Mouse (Mus musculus) neural tube, embryonic 12.5 days (tissue): ENCODE measurements around the gene Sept5. TPM values are rescaled to one million over a fixed set of nuclear protein-coding genes. Genes with fewer than 3 reads are reported as not detected.

ENCODE experiments used
- ATAC-seq: fragments of 200-750 bp; cut with Nextera tagmentation; 2 replicates; pipeline ENCODE4 v1.8.0; 2017; ENCODE audit warnings: low read depth, mild to moderate bottlenecking, moderate TSS enrichment, moderate library complexity; ENCODE audit not compliant: low FRiP score
- H3K27ac ChIP-seq: fragments of 300-500 bp; sonication (generic); 2 replicates; pipeline ENCODE4 v1.5.1; 2016
- H3K27me3 ChIP-seq: fragments of 300-500 bp; sonication (generic); replicated peaks from 2 replicates; pipeline ENCODE4 v1.6.1; 2016; ENCODE audit warnings: mild to moderate bottlenecking
- H3K36me3 ChIP-seq: fragments of 300-500 bp; sonication (generic); 2 replicates; pipeline ENCODE4 v1.6.1; 2016; ENCODE audit warnings: mild to moderate bottlenecking
- H3K4me1 ChIP-seq: fragments of 300-500 bp; sonication (generic); 2 replicates; pipeline ENCODE4 v1.6.1; 2016
- H3K4me2 ChIP-seq: fragments of 300-500 bp; sonication (generic); replicated peaks from 2 replicates; pipeline ENCODE4 v1.6.1; 2016; ENCODE audit warnings: mild to moderate bottlenecking
- H3K4me3 ChIP-seq: fragments of 300-500 bp; sonication (generic); 2 replicates; pipeline ENCODE4 v1.5.1; 2016
- H3K9ac ChIP-seq: fragments of 300-500 bp; sonication (generic); 2 replicates; pipeline ENCODE4 v1.6.1; 2016; ENCODE audit warnings: mild to moderate bottlenecking
- H3K9me3 ChIP-seq: fragments of 300-500 bp; sonication (generic); 2 replicates; pipeline ENCODE4 v1.6.1; 2016; ENCODE audit warnings: mild to moderate bottlenecking
- WGBS: fragments of 180-500 bp; shearing (Covaris S2); methylation state at CpG from one replicate; pipeline ENCODE4 v1.1.7; 2016; 5-methylcytosine and 5-hydroxymethylcytosine counted together
- polyA plus RNA-seq: library from polyadenylated mRNA; unstranded; fragments of >200 nt; fragmentation: Nextera tagmentation; extraction: Ambion mirVana; gene quantifications from 2 replicates; pipeline ENCODE4 v1.2.1, GENCODE M21; 2016

Gene Sept5
- polyA plus RNA-seq, 1 experiment from 2014 or later: 125 TPM

- peaks cover 36% of the 10 kb centered on the region for H3K27me3 ChIP-seq
- peak overlapping the region; percentile 90 for H3K9ac ChIP-seq
- peak overlapping the region; percentile 77; the same call in 1 of the 2 replicates for H3K27ac ChIP-seq
- H3K4me3 ChIP-seq: peak overlapping the region; percentile 84
- 42% methylated on average over 2 of the region's 2 CpGs for WGBS
- ATAC-seq: no peak; the same call in 1 of the 2 replicates
- peak overlapping the region; percentile 93 for H3K4me2 ChIP-seq
- peaks cover 13% of the 10 kb centered on the region for H3K36me3 ChIP-seq
- H3K9me3 ChIP-seq: no peaks in the 10 kb centered on the region
- H3K4me1 ChIP-seq: peaks cover 38% of the 10 kb centered on the region
These were observed 810 bp downstream of the Sept5 start for GRCm38 (mm10) chr16:18628948-18629340.

GRCm38 (mm10) chr16:18628206-18628947, 1.4 kb downstream of the Sept5 start:
- WGBS: 51% methylated on average over 7 of the region's 7 CpGs
- Histone ChIP-seq H3K27me3 (peaks cover 42% of the 10 kb centered on the region), H3K36me3 (peaks cover 19% of the 10 kb centered on the region), H3K9ac (peak overlapping the region; percentile 90), H3K4me3 (peak overlapping the region; percentile 84), H3K27ac (no peak overlapping the region), H3K4me2 (peak overlapping the region; percentile 93), H3K4me1 (peaks cover 38% of the 10 kb centered on the region), H3K9me3 (no peaks in the 10 kb centered on the region)
- ATAC-seq: 0 out of 2 replicates have a peak, but pooled peaks have one; percentile 1

- peaks cover 38% of the 10 kb centered on the region for H3K4me1 ChIP-seq
- 50% methylated on average over 3 of the region's 3 CpGs for WGBS
- no peak overlapping the region for H3K27ac ChIP-seq
- no peak for ATAC-seq
- H3K4me3 ChIP-seq: no peak overlapping the region; the same call in 1 of the 2 replicates
- H3K9ac ChIP-seq: 0 out of 2 replicates have a peak overlapping the region, but pooled peaks have one; percentile 13
- H3K36me3 ChIP-seq: peaks cover 31% of the 10 kb centered on the region
- no peaks in the 10 kb centered on the region for H3K9me3 ChIP-seq
- peaks cover 54% of the 10 kb centered on the region for H3K27me3 ChIP-seq
- H3K4me2 ChIP-seq: peak overlapping the region; percentile 93
These were observed 2.6 kb downstream of the Sept5 start for GRCm38 (mm10) chr16:18627163-18627562.

- Histone ChIP-seq H3K4me1 (peaks cover 41% of the 10 kb centered on the region), H3K4me3 (peak within 1 kb of the TSS; percentile 47), H3K9me3 (no peaks in the 10 kb centered on the region), H3K4me2 (peak within 1 kb of the TSS; percentile 93), H3K27ac (no peak within 1 kb of the TSS), H3K9ac (peak within 1 kb of the TSS; percentile 67), H3K36me3 (peaks cover 34% of the 10 kb centered on the region), H3K27me3 (peaks cover 61% of the 10 kb centered on the region)
- WGBS: under 1% methylated on average over 63 of the region's 65 CpGs
- ATAC-seq: peak; percentile 11; the same call in 1 of the 2 replicates
These were observed 3.3 kb downstream of the Sept5 start, which contains the start of gene Gm49601 for GRCm38 (mm10) chr16:18626376-18626878. Gm49601 (minus strand) TSS chr16:18626427.

- peak overlapping the region; percentile 47 for H3K4me3 ChIP-seq
- peaks cover 34% of the 10 kb centered on the region for H3K36me3 ChIP-seq
- H3K4me2 ChIP-seq: peak overlapping the region; percentile 93
- no peak overlapping the region for H3K27ac ChIP-seq
- peaks cover 46% of the 10 kb centered on the region for H3K4me1 ChIP-seq
- H3K27me3 ChIP-seq: peaks cover 67% of the 10 kb centered on the region
- no peak for ATAC-seq
- no peaks in the 10 kb centered on the region for H3K9me3 ChIP-seq
- H3K9ac ChIP-seq: peak overlapping the region; percentile 67
- 9% methylated on average over 26 of the region's 26 CpGs for WGBS
These were observed 3.9 kb downstream of the Sept5 start for GRCm38 (mm10) chr16:18625791-18626311.

GRCm38 (mm10) chr16:18625097-18625496, 4.7 kb downstream of the Sept5 start:
- H3K4me3 ChIP-seq: no peak overlapping the region
- H3K9me3 ChIP-seq: no peaks in the 10 kb centered on the region
- no peak overlapping the region for H3K9ac ChIP-seq
- H3K36me3 ChIP-seq: peaks cover 34% of the 10 kb centered on the region
- peak overlapping the region; percentile 93; the same call in 1 of the 2 replicates for H3K4me2 ChIP-seq
- no peak for ATAC-seq
- H3K4me1 ChIP-seq: peaks cover 50% of the 10 kb centered on the region
- H3K27me3 ChIP-seq: peaks cover 75% of the 10 kb centered on the region
- WGBS: 31% methylated on average over 14 of the region's 14 CpGs
- no peak overlapping the region for H3K27ac ChIP-seq

GRCm38 (mm10) chr16:18624641-18625040, 5.1 kb downstream of the Sept5 start:
- Histone ChIP-seq H3K9me3 (no peaks in the 10 kb centered on the region), H3K4me2 (no peak overlapping the region), H3K9ac (no peak overlapping the region), H3K4me3 (no peak overlapping the region), H3K27ac (no peak overlapping the region), H3K4me1 (peaks cover 50% of the 10 kb centered on the region), H3K36me3 (peaks cover 34% of the 10 kb centered on the region), H3K27me3 (peaks cover 79% of the 10 kb centered on the region)
- WGBS: 22% methylated on average over 15 of the region's 15 CpGs
- no peak for ATAC-seq

GRCm38 (mm10) chr16:18623751-18624540, 5.8 kb downstream of the Sept5 start:
- 26% methylated on average over 15 of the region's 15 CpGs for WGBS
- H3K4me2 ChIP-seq: no peak overlapping the region
- peaks cover 48% of the 10 kb centered on the region for H3K4me1 ChIP-seq
- H3K36me3 ChIP-seq: peaks cover 34% of the 10 kb centered on the region
- H3K9me3 ChIP-seq: no peaks in the 10 kb centered on the region
- H3K27me3 ChIP-seq: peaks cover 86% of the 10 kb centered on the region
- no peak for ATAC-seq
- no peak overlapping the region for H3K27ac ChIP-seq
- no peak overlapping the region for H3K9ac ChIP-seq
- H3K4me3 ChIP-seq: no peak overlapping the region

- Histone ChIP-seq H3K4me1 (peaks cover 40% of the 10 kb centered on the region), H3K4me3 (no peak overlapping the region), H3K9ac (no peak overlapping the region), H3K36me3 (peaks cover 34% of the 10 kb centered on the region), H3K27ac (no peak overlapping the region), H3K9me3 (no peaks in the 10 kb centered on the region), H3K27me3 (peaks cover 94% of the 10 kb centered on the region), H3K4me2 (no peak overlapping the region)
- ATAC-seq: no peak
- WGBS: 18% methylated on average over 29 of the region's 29 CpGs
These were observed 6.6 kb downstream of the Sept5 start for GRCm38 (mm10) chr16:18622916-18623750.

- H3K27ac ChIP-seq: no peak within 1 kb of the TSS
- peaks cover 34% of the 10 kb centered on the region for H3K36me3 ChIP-seq
- H3K27me3 ChIP-seq: peaks cover 92% of the 10 kb centered on the region
- H3K4me1 ChIP-seq: peaks cover 36% of the 10 kb centered on the region
- H3K9me3 ChIP-seq: no peaks in the 10 kb centered on the region
- no peak for ATAC-seq
- H3K9ac ChIP-seq: 0 out of 2 replicates have a peak within 1 kb of the TSS, but pooled peaks have one; percentile 42
- H3K4me3 ChIP-seq: peak within 1 kb of the TSS; percentile 33; the same call in 1 of the 2 replicates
- WGBS: 4% methylated on average over 17 of the region's 17 CpGs
- peak within 1 kb of the TSS; percentile 70 for H3K4me2 ChIP-seq
These were observed 7.7 kb downstream of the Sept5 start, which contains the start of gene Gp1bb for GRCm38 (mm10) chr16:18622019-18622418. Gp1bb (minus strand) TSS chr16:18622403.

- WGBS: 2% methylated on average over 38 of the region's 38 CpGs
- H3K4me2 ChIP-seq: peak overlapping the region; percentile 70
These were observed 8.3 kb downstream of the Sept5 start for GRCm38 (mm10) chr16:18621362-18622001.

More at GRCm38 (mm10) chr16:18621362-18622001, 8.3 kb downstream of the Sept5 start:
- ATAC-seq: no peak
- peaks cover 87% of the 10 kb centered on the region for H3K27me3 ChIP-seq
- H3K9ac ChIP-seq: 0 out of 2 replicates have a peak overlapping the region, but pooled peaks have one; percentile 42
- no peaks in the 10 kb centered on the region for H3K9me3 ChIP-seq
- no peak overlapping the region for H3K27ac ChIP-seq
- peaks cover 35% of the 10 kb centered on the region for H3K4me1 ChIP-seq
- peak overlapping the region; percentile 33 for H3K4me3 ChIP-seq
- H3K36me3 ChIP-seq: peaks cover 34% of the 10 kb centered on the region
